Mouse (Mus musculus): ENCODE data around the gene Krtap3-2. TPM values are rescaled to one million over a fixed set of nuclear protein-coding genes. Genes with fewer than 3 reads are reported as not detected.

Krtap3-2 gene
- polyA plus RNA-seq, 1 experiment from 2014 or later, result not detected

DNA sequence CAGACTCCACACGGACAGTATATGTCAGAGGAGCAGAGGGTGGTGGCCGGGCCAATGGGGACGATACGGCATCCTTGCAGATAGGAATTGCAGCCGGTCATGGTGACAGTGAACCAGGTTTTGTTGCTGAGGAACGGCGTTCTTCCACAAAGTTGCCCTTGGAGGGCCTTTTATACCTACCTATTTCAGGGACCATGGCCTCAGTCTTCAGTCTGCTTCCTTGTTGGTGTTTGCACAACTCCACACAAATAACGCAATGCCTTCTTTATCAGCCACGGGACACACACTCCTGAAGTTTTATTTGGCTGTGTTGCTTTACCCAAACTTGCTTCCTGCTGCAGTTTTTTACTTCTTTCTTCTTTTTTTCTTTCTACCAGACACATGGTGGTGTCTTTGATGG lies 2.7 kb upstream of the Krtap3-2 start, which contains the start of gene Gm11939:
TSS of gene Gm11939 (minus strand) at position 101 of the 400 bp plus-strand sequence.
- WGBS, result 91% methylated on average over 9 of the region's 9 CpGs
- no peak within 1 kb of the TSS for H3K27ac ChIP-seq
- no peaks in the 10 kb centered on the region for H3K9me3 ChIP-seq
- H3K4me1 ChIP-seq (replicated peaks), result no peaks in the 10 kb centered on the region
- no peaks in the 10 kb centered on the region for H3K36me3 ChIP-seq
- H3K27me3 ChIP-seq (ENCODE audit: insufficient read depth, poor library complexity, severe bottlenecking), result no peaks in the 10 kb centered on the region
- no peak for DNase-seq (ENCODE audit: low spot score)
- H3K4me3 ChIP-seq, result no peak within 1 kb of the TSS

DNA sequence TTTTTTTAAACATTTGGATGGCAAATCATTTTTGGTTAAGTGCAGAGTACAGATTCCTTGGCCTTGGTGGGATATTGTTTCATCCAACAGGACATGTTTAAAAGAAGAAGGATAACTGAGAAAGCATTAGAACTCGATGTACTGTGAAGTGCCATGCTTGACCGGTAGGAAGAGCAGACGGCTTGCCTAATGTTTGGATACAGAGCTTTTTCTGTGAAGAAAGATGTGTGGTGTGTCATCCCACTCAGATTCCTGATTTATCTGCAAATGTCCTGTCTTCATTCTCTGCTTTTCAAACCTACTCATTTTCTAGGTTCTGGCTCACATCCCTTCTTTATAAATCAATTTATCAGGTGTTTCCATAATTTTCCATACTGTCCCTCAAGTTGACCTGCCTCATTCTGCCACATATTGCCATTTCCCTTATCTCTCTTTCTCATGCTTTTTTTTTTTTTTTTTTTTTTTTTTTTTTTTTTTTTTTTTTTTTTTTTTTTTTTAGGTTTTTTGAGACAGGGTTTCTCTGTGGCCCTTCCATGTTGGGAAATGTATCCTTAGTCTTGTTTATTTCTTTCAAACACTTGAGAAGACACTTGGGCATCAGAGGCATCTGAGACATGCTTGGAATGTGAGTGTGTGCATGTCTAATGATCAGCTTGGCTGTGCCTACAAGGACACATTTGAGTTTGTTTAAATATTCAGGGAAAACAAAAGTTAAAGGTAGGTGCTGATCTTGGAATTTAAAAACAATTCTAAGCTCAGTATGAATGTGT lies 1.5 kb upstream of the Krtap3-2 start:
- Histone ChIP-seq H3K4me1 (replicated peaks) (no peaks in the 10 kb centered on the region), H3K27ac (no peak overlapping the region), H3K9me3 (no peaks in the 10 kb centered on the region), H3K4me3 (no peak overlapping the region), H3K36me3 (no peaks in the 10 kb centered on the region), H3K27me3 (ENCODE audit: insufficient read depth, poor library complexity, severe bottlenecking) (no peaks in the 10 kb centered on the region)
- no peak for DNase-seq (ENCODE audit: low spot score)
- 73% methylated on average over 3 of the region's 3 CpGs for WGBS

DNA sequence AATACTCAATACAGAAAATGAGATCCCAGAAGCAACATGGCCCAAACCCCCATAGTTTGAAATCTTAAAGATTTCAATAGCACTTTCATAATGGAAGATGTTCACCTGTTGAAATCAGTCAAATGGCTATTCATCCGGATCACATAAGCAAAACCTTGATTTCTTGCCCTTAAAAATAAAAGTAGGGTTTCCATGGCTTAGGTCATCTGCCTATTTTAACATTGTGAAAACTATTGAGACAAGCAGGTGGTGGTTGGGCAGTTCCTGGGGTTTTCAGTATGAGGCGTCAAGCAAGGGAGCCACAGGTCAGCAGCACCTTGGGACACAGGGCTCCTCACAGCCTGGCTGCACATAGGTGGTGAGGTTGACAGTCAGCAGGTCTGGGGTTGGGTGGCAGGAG lies 458 bp downstream of the Krtap3-2 start:
- no peak overlapping the region for H3K4me3 ChIP-seq
- H3K27ac ChIP-seq, result no peak overlapping the region
- DNase-seq (ENCODE audit: low spot score), result no peak
- H3K27me3 ChIP-seq (ENCODE audit: insufficient read depth, poor library complexity, severe bottlenecking), result no peaks in the 10 kb centered on the region
- no peaks in the 10 kb centered on the region for H3K4me1 ChIP-seq (replicated peaks)
- no peaks in the 10 kb centered on the region for H3K9me3 ChIP-seq
- H3K36me3 ChIP-seq, result no peaks in the 10 kb centered on the region
- 86% methylated on average over 2 of the region's 2 CpGs for WGBS

DNA sequence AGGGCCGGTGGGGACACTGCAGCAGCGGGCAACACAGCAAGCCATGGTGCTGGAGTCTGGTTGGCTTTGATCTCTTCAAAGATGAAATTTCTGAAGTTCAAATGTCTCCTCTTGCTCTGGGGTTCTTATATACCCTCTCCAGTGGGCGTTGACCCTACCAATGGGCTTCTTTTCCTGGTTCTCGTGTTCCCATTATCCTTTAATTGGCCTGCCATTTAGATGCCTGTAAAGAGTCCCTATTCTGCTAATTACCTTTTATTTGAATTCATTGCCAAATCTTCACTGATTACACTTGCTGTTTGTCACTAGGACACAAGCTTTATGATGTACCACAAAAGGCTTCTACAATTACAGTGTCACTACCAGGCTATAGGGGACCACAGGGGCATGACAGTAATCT lies 5.9 kb downstream of the Krtap3-2 start, which contains the start of gene Krtap3-3:
TSS of gene Krtap3-3 (minus strand) at position 101 of the 400 bp plus-strand sequence.
- Histone ChIP-seq H3K27me3 (ENCODE audit: insufficient read depth, poor library complexity, severe bottlenecking) (no peaks in the 10 kb centered on the region), H3K27ac (no peak within 1 kb of the TSS), H3K4me3 (no peak within 1 kb of the TSS), H3K9me3 (no peaks in the 10 kb centered on the region), H3K36me3 (no peaks in the 10 kb centered on the region), H3K4me1 (replicated peaks) (no peaks in the 10 kb centered on the region)
- DNase-seq (ENCODE audit: low spot score), result no peak
- WGBS, result 73% methylated on average over 4 of the region's 4 CpGs

DNA sequence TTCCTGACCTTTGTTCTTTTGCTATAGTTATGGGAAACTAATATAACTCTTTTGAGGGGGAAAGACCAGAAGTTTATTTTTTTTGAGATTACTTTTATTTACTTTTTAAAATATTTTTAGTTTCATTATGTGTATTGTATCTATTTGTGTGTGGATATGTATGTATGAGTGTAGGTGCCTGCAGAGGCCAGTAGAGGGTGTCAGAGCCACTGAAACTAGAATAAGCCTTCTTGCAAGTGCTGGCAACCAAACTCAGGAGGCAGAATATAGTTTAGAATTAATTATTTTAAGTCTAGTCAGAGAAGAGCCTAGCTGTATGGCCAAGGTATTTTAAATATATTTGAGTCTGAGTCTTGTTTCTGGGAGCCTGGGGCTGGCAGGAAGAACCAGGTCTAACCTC lies 8.8 kb downstream of the Krtap3-2 start:
- H3K9me3 ChIP-seq, result no peaks in the 10 kb centered on the region
- no peaks in the 10 kb centered on the region for H3K36me3 ChIP-seq
- H3K4me3 ChIP-seq, result no peak overlapping the region
- DNase-seq (ENCODE audit: low spot score), result no peak
- H3K27ac ChIP-seq, result no peak overlapping the region
- H3K27me3 ChIP-seq (ENCODE audit: insufficient read depth, poor library complexity, severe bottlenecking), result no peaks in the 10 kb centered on the region
- no peaks in the 10 kb centered on the region for H3K4me1 ChIP-seq (replicated peaks)

DNA sequence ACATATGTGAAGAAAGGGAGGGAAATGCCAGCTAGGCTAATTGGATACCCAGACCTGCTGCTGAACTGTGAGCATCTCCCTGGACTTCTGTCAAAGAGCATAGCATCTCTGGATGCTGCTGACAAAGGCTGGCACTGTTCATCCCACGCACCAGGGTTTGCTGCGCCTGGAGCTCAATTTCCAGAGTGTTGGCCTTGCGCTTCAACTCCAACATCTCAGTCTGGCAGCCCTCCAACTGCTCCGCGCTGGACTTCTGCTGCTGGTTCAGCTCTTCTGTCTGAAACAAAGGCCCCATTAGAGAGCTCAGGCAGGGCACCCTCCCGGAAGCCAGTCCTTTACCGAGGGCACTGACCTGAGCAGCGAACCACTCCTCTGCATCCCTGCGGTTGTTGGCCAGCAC lies 16.9 kb downstream of the Krtap3-2 start:
- Histone ChIP-seq H3K9me3 (no peaks in the 10 kb centered on the region), H3K27me3 (ENCODE audit: insufficient read depth, poor library complexity, severe bottlenecking) (no peaks in the 10 kb centered on the region), H3K4me3 (no peak overlapping the region)

DNA sequence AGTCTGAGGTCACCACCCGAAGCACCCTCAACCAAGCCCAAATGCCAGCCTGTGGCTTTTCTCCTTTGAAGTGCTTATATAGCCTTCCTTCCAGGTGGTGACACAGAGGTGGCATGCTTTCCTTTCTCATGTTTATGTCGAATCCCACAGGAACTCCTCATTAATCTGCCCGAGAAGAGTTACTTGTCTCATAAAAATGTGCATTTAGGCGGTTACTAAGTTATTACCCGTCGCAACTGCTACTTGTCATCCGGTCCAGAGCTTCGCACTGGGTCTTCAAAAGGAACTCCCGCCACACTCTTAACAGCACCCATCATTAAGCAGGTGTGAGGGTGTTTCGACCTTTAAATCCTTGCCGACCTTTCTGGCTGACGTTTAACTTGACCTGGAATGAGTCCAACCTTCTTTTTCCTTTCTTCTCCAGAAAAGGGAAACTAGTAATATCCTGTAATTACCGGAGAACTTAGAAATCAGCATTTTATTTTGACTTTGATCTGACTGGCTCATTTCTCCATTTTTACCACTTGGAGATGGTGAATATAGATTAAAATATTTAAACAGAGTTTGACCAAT lies 35.3 kb downstream of the Krtap3-2 start, which contains the start of gene Krt39:
TSS of gene Krt39 (minus strand) at position 51 of the 573 bp plus-strand sequence.
- Histone ChIP-seq H3K27me3 (ENCODE audit: insufficient read depth, poor library complexity, severe bottlenecking) (no peaks in the 10 kb centered on the region), H3K4me1 (replicated peaks) (no peaks in the 10 kb centered on the region), H3K9me3 (no peaks in the 10 kb centered on the region), H3K36me3 (no peaks in the 10 kb centered on the region), H3K27ac (no peak within 1 kb of the TSS), H3K4me3 (no peak within 1 kb of the TSS)
- 91% methylated on average over 13 of the region's 13 CpGs for WGBS
- no peak for DNase-seq (ENCODE audit: low spot score)

More for the DNA sequence above, 16.9 kb downstream of the Krtap3-2 start:
- no peak overlapping the region for H3K27ac ChIP-seq
- H3K4me1 ChIP-seq (replicated peaks), result 0 out of 2 replicates have a peak, but pooled peaks cover 7% of the 10 kb centered on the region
- DNase-seq (ENCODE audit: low spot score), result no peak
- no peaks in the 10 kb centered on the region for H3K36me3 ChIP-seq
- 77% methylated on average over 9 of the region's 9 CpGs for WGBS

DNA sequence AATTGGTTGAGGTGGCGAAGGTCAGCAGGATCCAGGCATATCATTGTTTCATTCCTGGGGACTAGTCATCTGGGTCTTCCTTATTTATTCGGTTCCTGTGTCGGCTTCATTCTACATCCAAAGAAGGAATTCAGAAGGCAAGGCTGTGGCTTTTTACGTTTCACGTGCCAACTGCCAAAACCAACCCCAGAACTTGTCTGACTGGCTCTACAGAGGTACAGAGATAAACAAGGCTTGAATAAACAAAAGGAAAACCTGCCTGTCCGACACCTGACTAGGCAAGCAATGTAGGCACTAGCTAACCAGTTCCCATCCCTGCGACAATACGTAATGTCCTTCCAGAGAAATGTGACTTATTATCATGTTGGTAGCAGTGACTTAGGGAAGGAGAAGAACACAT lies 42.6 kb downstream of the Krtap3-2 start:
- DNase-seq (ENCODE audit: low spot score), result no peak
- Histone ChIP-seq H3K4me1 (replicated peaks) (no peaks in the 10 kb centered on the region), H3K9me3 (no peaks in the 10 kb centered on the region), H3K36me3 (no peaks in the 10 kb centered on the region), H3K27me3 (ENCODE audit: insufficient read depth, poor library complexity, severe bottlenecking) (no peaks in the 10 kb centered on the region), H3K27ac (no peak overlapping the region), H3K4me3 (no peak overlapping the region)
- WGBS, result 89% methylated on average over 8 of the region's 8 CpGs

Other genes starting within 250 kb of the Krtap3-2 start
- gene Krt25, start 233.9 kb downstream of the Krtap3-2 start, polyA plus RNA-seq (2016; fragmentation: Nextera tagmentation; extraction: Ambion mirVana), result 0.07 TPM in 1 of 2 replicates, not detected in the other
- 0.12 and 0.43 TPM in 2 replicates for gene Krt26, start 218.9 kb downstream of the Krtap3-2 start, polyA plus RNA-seq (2016; fragmentation: Nextera tagmentation; extraction: Ambion mirVana)
- not detected in 2 replicates for gene Krt27, start 205.7 kb downstream of the Krtap3-2 start, polyA plus RNA-seq (2016; fragmentation: Nextera tagmentation; extraction: Ambion mirVana)
- 0.25 and 0.26 TPM in 2 replicates for gene Krt28, start 181.9 kb downstream of the Krtap3-2 start, polyA plus RNA-seq (2016; fragmentation: Nextera tagmentation; extraction: Ambion mirVana)
- 22.4 and 27.4 TPM in 2 replicates for gene Krt10, start 167.5 kb downstream of the Krtap3-2 start, polyA plus RNA-seq (2016; fragmentation: Nextera tagmentation; extraction: Ambion mirVana)
- 0.09 TPM in 1 of 2 replicates, not detected in the other for gene Krt12, start 134.6 kb downstream of the Krtap3-2 start, polyA plus RNA-seq (2016; fragmentation: Nextera tagmentation; extraction: Ambion mirVana)
- gene Krt20, start 118.7 kb downstream of the Krtap3-2 start, polyA plus RNA-seq (2016; fragmentation: Nextera tagmentation; extraction: Ambion mirVana), result 0.35 and 1.6 TPM in 2 replicates
- 0.24 TPM in 1 of 2 replicates, not detected in the other for gene Krt23, start 63.7 kb downstream of the Krtap3-2 start, polyA plus RNA-seq (2016; fragmentation: Nextera tagmentation; extraction: Ambion mirVana)
- not detected in 2 replicates for gene Krt39, start 35.5 kb downstream of the Krtap3-2 start, polyA plus RNA-seq (2016; fragmentation: Nextera tagmentation; extraction: Ambion mirVana)
- gene Krt40, start 13.7 kb downstream of the Krtap3-2 start, polyA plus RNA-seq (2016; fragmentation: Nextera tagmentation; extraction: Ambion mirVana), result not detected in 2 replicates
- not detected in 2 replicates for gene Krtap3-3, start 6.0 kb downstream of the Krtap3-2 start, polyA plus RNA-seq (2016; fragmentation: Nextera tagmentation; extraction: Ambion mirVana)
- not detected in 2 replicates for gene Gm11939, start 2.6 kb upstream of the Krtap3-2 start, polyA plus RNA-seq (2016; fragmentation: Nextera tagmentation; extraction: Ambion mirVana)
- gene Krtap3-1, start 9.8 kb upstream of the Krtap3-2 start, polyA plus RNA-seq (2016; fragmentation: Nextera tagmentation; extraction: Ambion mirVana), result not detected in 2 replicates
- gene Krtap1-5, start 24.2 kb upstream of the Krtap3-2 start, polyA plus RNA-seq (2016; fragmentation: Nextera tagmentation; extraction: Ambion mirVana), result not detected in 2 replicates
- not detected in 2 replicates for gene Krtap1-4, start 26.8 kb upstream of the Krtap3-2 start, polyA plus RNA-seq (2016; fragmentation: Nextera tagmentation; extraction: Ambion mirVana)
- not detected in 2 replicates for gene Krtap1-3, start 34.5 kb upstream of the Krtap3-2 start, polyA plus RNA-seq (2016; fragmentation: Nextera tagmentation; extraction: Ambion mirVana)
- gene Krtap9-3, start 41.3 kb upstream of the Krtap3-2 start, polyA plus RNA-seq (2016; fragmentation: Nextera tagmentation; extraction: Ambion mirVana), result not detected in 2 replicates
- gene Gm11938, start 46.5 kb upstream of the Krtap3-2 start, polyA plus RNA-seq (2016; fragmentation: Nextera tagmentation; extraction: Ambion mirVana), result not detected in 2 replicates
- gene Gm11937, start 53.3 kb upstream of the Krtap3-2 start, polyA plus RNA-seq (2016; fragmentation: Nextera tagmentation; extraction: Ambion mirVana), result not detected in 2 replicates
- gene Krtap2-4, start 58.0 kb upstream of the Krtap3-2 start, polyA plus RNA-seq (2016; fragmentation: Nextera tagmentation; extraction: Ambion mirVana), result not detected in 2 replicates
- not detected in 2 replicates for gene Gm11562, start 63.6 kb upstream of the Krtap3-2 start, polyA plus RNA-seq (2016; fragmentation: Nextera tagmentation; extraction: Ambion mirVana)
- not detected in 2 replicates for gene Krtap4-1, start 71.4 kb upstream of the Krtap3-2 start, polyA plus RNA-seq (2016; fragmentation: Nextera tagmentation; extraction: Ambion mirVana)
- gene Krtap4-2, start 78.2 kb upstream of the Krtap3-2 start, polyA plus RNA-seq (2016; fragmentation: Nextera tagmentation; extraction: Ambion mirVana), result not detected in 2 replicates
- not detected in 2 replicates for gene Krtap4-7, start 87.2 kb upstream of the Krtap3-2 start, polyA plus RNA-seq (2016; fragmentation: Nextera tagmentation; extraction: Ambion mirVana)
- not detected in 2 replicates for gene Gm11555, start 93.4 kb upstream of the Krtap3-2 start, polyA plus RNA-seq (2016; fragmentation: Nextera tagmentation; extraction: Ambion mirVana)
- gene Gm11563, start 102.1 kb upstream of the Krtap3-2 start, polyA plus RNA-seq (2016; fragmentation: Nextera tagmentation; extraction: Ambion mirVana), result not detected in 2 replicates
- gene Krtap4-6, start 109.1 kb upstream of the Krtap3-2 start, polyA plus RNA-seq (2016; fragmentation: Nextera tagmentation; extraction: Ambion mirVana), result not detected in 2 replicates
- not detected in 2 replicates for gene Gm14190, start 133.9 kb upstream of the Krtap3-2 start, polyA plus RNA-seq (2016; fragmentation: Nextera tagmentation; extraction: Ambion mirVana)
- not detected in 2 replicates for gene Gm14180, start 177.4 kb upstream of the Krtap3-2 start, polyA plus RNA-seq (2016; fragmentation: Nextera tagmentation; extraction: Ambion mirVana)
- not detected in 2 replicates for gene Gm11595, start 216.1 kb upstream of the Krtap3-2 start, polyA plus RNA-seq (2016; fragmentation: Nextera tagmentation; extraction: Ambion mirVana)
- gene Krtap4-8, start 223.9 kb upstream of the Krtap3-2 start, polyA plus RNA-seq (2016; fragmentation: Nextera tagmentation; extraction: Ambion mirVana), result not detected in 2 replicates
- gene Krtap4-9, start 228.3 kb upstream of the Krtap3-2 start, polyA plus RNA-seq (2016; fragmentation: Nextera tagmentation; extraction: Ambion mirVana), result not detected in 2 replicates
- not detected in 2 replicates for gene Gm11596, start 236.6 kb upstream of the Krtap3-2 start, polyA plus RNA-seq (2016; fragmentation: Nextera tagmentation; extraction: Ambion mirVana)
- gene Gm11569, start 242.1 kb upstream of the Krtap3-2 start, polyA plus RNA-seq (2016; fragmentation: Nextera tagmentation; extraction: Ambion mirVana), result not detected in 2 replicates
- not detected in 2 replicates for gene Gm11554, start 247.6 kb upstream of the Krtap3-2 start, polyA plus RNA-seq (2016; fragmentation: Nextera tagmentation; extraction: Ambion mirVana)